Mouse (Mus musculus): ENCODE measurements at regions not wholly inside any gene's neighbourhood (a gene's known extent, or its start where the extent isn't known, plus 50 kb on each side); places are given as distances from the start of the nearest gene placed in this dataset.

DNA sequence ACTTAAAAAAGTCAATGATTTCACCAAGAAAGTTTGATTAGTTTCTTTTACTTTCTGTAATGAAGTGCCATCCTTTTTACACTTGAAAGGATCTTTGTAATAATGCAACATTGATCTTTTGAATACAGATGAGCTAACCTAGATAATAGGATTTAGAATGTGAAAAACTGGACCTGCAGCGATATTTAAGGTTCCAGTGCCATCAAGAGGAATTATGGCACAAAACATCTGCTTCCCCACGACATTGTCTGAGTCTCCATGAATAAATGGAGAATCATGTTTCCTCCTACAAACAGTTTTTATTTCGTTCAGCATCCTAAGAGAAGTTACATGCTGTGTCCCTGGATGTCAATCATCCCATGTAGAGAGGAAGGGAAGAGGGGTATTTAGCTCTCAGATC, 98.7 kb downstream of the Mat2b start:
- Histone ChIP-seq H3K4me3 (ENCODE audit: low read depth, low read length) (no peak overlapping the region), H3K27me3 (ENCODE audit: insufficient read depth, low read length) (no peaks in the 10 kb centered on the region), H3K36me3 (replicated peaks; ENCODE audit: insufficient read depth, low read length) (no peaks in the 10 kb centered on the region), H3K4me1 (ENCODE audit: insufficient read depth) (peaks cover 4% of the 10 kb centered on the region; the same call in 1 of the 2 replicates), H3K4me2 (ENCODE audit: low read depth, low read length) (no peak overlapping the region), H3K9me3 (ENCODE audit: low read length) (no peaks in the 10 kb centered on the region), H3K9ac (replicated peaks) (no peak overlapping the region), H3K27ac (ENCODE audit: low read depth) (no peak overlapping the region)
- 50% methylated on average over 3 of the region's 3 CpGs for WGBS (ENCODE audit: insufficient replicate concordance)
- no peak for TF ChIP-seq EP300 (IDR thresholded peaks at IDR 0.05; ENCODE audit: low read depth)
- no peak for TF ChIP-seq CTCF (IDR thresholded peaks at IDR 0.05; ENCODE audit: low read depth)
- no peak for DNase-seq
- no peak for ATAC-seq

GRCm38 (mm10) chr11:40592056-40592455, 102.9 kb downstream of the Mat2b start:
- no peaks in the 10 kb centered on the region for H3K36me3 ChIP-seq (replicated peaks; ENCODE audit: insufficient read depth, low read length)
- ATAC-seq (no peak), DNase-seq (no peak)
- no peak overlapping the region for H3K9ac ChIP-seq (replicated peaks)
- no peaks in the 10 kb centered on the region for H3K9me3 ChIP-seq (ENCODE audit: low read length)
- 69% methylated on average over 4 of the region's 4 CpGs for WGBS (ENCODE audit: insufficient replicate concordance)
- no peaks in the 10 kb centered on the region for H3K4me1 ChIP-seq (ENCODE audit: insufficient read depth)
- H3K4me2 ChIP-seq (ENCODE audit: low read depth, low read length), result no peak overlapping the region
- H3K4me3 ChIP-seq (ENCODE audit: low read depth, low read length), result no peak overlapping the region
- no peak for TF ChIP-seq EP300 (IDR thresholded peaks at IDR 0.05; ENCODE audit: low read depth)
- no peak for TF ChIP-seq CTCF (IDR thresholded peaks at IDR 0.05; ENCODE audit: low read depth)
- no peaks in the 10 kb centered on the region for H3K27me3 ChIP-seq (ENCODE audit: insufficient read depth, low read length)
- H3K27ac ChIP-seq (ENCODE audit: low read depth), result no peak overlapping the region

DNA sequence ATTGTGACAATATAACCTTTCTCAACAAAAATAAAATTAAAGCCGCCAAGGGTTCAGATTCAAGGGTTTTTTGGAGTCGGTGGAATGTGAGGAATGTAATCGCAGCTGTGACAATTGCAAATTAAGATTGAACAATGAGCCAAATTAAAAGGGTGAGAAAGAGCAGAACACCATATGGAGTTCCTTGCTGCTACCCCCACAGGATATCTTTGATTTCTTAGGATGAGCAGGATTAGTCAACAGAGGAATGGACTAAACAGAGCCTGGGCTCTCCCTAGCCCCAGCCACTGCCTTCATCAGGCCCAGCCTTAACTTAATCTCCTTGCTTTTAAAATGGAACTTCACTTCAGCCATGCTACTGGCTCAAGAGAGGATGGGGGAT, 121.3 kb downstream of the Mat2b start:
- H3K27ac ChIP-seq (ENCODE audit: low read depth), result no peak overlapping the region
- no peaks in the 10 kb centered on the region for H3K27me3 ChIP-seq (ENCODE audit: insufficient read depth, low read length)
- no peak overlapping the region for H3K4me2 ChIP-seq (ENCODE audit: low read depth, low read length)
- no peaks in the 10 kb centered on the region for H3K9me3 ChIP-seq (ENCODE audit: low read length)
- TF ChIP-seq CTCF (IDR thresholded peaks at IDR 0.05; ENCODE audit: low read depth) (no peak), EP300 (IDR thresholded peaks at IDR 0.05; ENCODE audit: low read depth) (no peak)
- no peak overlapping the region for H3K9ac ChIP-seq (replicated peaks)
- H3K4me1 ChIP-seq (ENCODE audit: insufficient read depth), result no peaks in the 10 kb centered on the region
- no peak overlapping the region for H3K4me3 ChIP-seq (ENCODE audit: low read depth, low read length)
- H3K36me3 ChIP-seq (replicated peaks; ENCODE audit: insufficient read depth, low read length), result no peaks in the 10 kb centered on the region
- ATAC-seq, result no peak
- no peak for DNase-seq
- 34% methylated on average over 3 of the region's 3 CpGs for WGBS (ENCODE audit: insufficient replicate concordance)

- Histone ChIP-seq H3K9me3 (ENCODE audit: low read length) (no peaks in the 10 kb centered on the region), H3K4me2 (ENCODE audit: low read depth, low read length) (no peak overlapping the region), H3K27me3 (ENCODE audit: insufficient read depth, low read length) (no peaks in the 10 kb centered on the region), H3K4me3 (ENCODE audit: low read depth, low read length) (no peak overlapping the region), H3K4me1 (ENCODE audit: insufficient read depth) (no peaks in the 10 kb centered on the region), H3K27ac (ENCODE audit: low read depth) (no peak overlapping the region), H3K9ac (replicated peaks) (no peak overlapping the region), H3K36me3 (replicated peaks; ENCODE audit: insufficient read depth, low read length) (no peaks in the 10 kb centered on the region)
- no peak for TF ChIP-seq CTCF (IDR thresholded peaks at IDR 0.05; ENCODE audit: low read depth)
- TF ChIP-seq EP300 (IDR thresholded peaks at IDR 0.05; ENCODE audit: low read depth), result no peak
- no peak for ATAC-seq
- 39% methylated on average over 12 of the region's 12 CpGs for WGBS (ENCODE audit: insufficient replicate concordance)
- DNase-seq, result no peak
Observed at GRCm38 (mm10) chr11:40572953-40573757, 121.8 kb downstream of the Mat2b start.

- ATAC-seq (no peak), DNase-seq (no peak)
- WGBS (ENCODE audit: insufficient replicate concordance), result 74% methylated on average over 6 of the region's 6 CpGs
- Histone ChIP-seq H3K9me3 (ENCODE audit: low read length) (no peaks in the 10 kb centered on the region), H3K4me3 (ENCODE audit: low read depth, low read length) (no peak overlapping the region), H3K4me1 (ENCODE audit: insufficient read depth) (no peaks in the 10 kb centered on the region), H3K36me3 (replicated peaks; ENCODE audit: insufficient read depth, low read length) (no peaks in the 10 kb centered on the region), H3K4me2 (ENCODE audit: low read depth, low read length) (no peak overlapping the region), H3K27ac (ENCODE audit: low read depth) (no peak overlapping the region), H3K27me3 (ENCODE audit: insufficient read depth, low read length) (no peaks in the 10 kb centered on the region), H3K9ac (replicated peaks) (no peak overlapping the region)
- no peak for TF ChIP-seq EP300 (IDR thresholded peaks at IDR 0.05; ENCODE audit: low read depth)
- no peak for TF ChIP-seq CTCF (IDR thresholded peaks at IDR 0.05; ENCODE audit: low read depth)
Observed at GRCm38 (mm10) chr11:40562866-40563265, 132.1 kb downstream of the Mat2b start.

- DNase-seq (no peak), ATAC-seq (no peak)
- H3K4me2 ChIP-seq (ENCODE audit: low read depth, low read length), result no peak overlapping the region
- H3K36me3 ChIP-seq (replicated peaks; ENCODE audit: insufficient read depth, low read length), result no peaks in the 10 kb centered on the region
- no peak overlapping the region for H3K9ac ChIP-seq (replicated peaks)
- H3K4me1 ChIP-seq (ENCODE audit: insufficient read depth), result no peaks in the 10 kb centered on the region
- H3K4me3 ChIP-seq (ENCODE audit: low read depth, low read length), result no peak overlapping the region
- TF ChIP-seq EP300 (IDR thresholded peaks at IDR 0.05; ENCODE audit: low read depth), result no peak
- no peak for TF ChIP-seq CTCF (IDR thresholded peaks at IDR 0.05; ENCODE audit: low read depth)
- no peaks in the 10 kb centered on the region for H3K9me3 ChIP-seq (ENCODE audit: low read length)
- WGBS (ENCODE audit: insufficient replicate concordance), result 81% methylated on average over 2 of the region's 2 CpGs
- no peaks in the 10 kb centered on the region for H3K27me3 ChIP-seq (ENCODE audit: insufficient read depth, low read length)
- no peak overlapping the region for H3K27ac ChIP-seq (ENCODE audit: low read depth)
Observed at GRCm38 (mm10) chr11:40561983-40562382, 133.0 kb downstream of the Mat2b start.
